Mouse (Mus musculus) G1E (cell line): ENCODE measurements around the gene Vkorc1.

Experiments used
- CTCF ChIP-seq: IDR thresholded peaks from 2 replicates; pipeline ENCODE4 v1.5.1; 2012; ENCODE audit warnings: low read depth, low read length, inconsistent platforms, mixed read lengths
- GATA2 ChIP-seq: IDR thresholded peaks from 2 replicates; pipeline ENCODE4 v1.6.1; 2012; ENCODE audit warnings: low read depth, low read length, inconsistent platforms, borderline replicate concordance

- TF ChIP-seq CTCF (no peak), GATA2 (no peak)
Measured at GRCm38 (mm10) chr7:127874812-127875626, 20.4 kb downstream of the Vkorc1 start.
